Mouse (Mus musculus): ENCODE measurements at regions not wholly inside any gene's neighbourhood (a gene's known extent, or its start where the extent isn't known, plus 50 kb on each side); places are given as distances from the start of the nearest gene placed in this dataset.

- no peak for TF ChIP-seq CTCF (IDR thresholded peaks at IDR 0.05; ENCODE audit: extremely low read depth, insufficient read length, insufficient replicate concordance, low read depth, low read length)
- no peak for TF ChIP-seq POLR2A (IDR thresholded peaks at IDR 0.05; ENCODE audit: low read depth, low read length)
Observed at GRCm38 (mm10) chr10:124175598-124175997, 911.8 kb downstream of the Fam19a2 start.
